Mouse (Mus musculus): ENCODE results near the gene Efcab6.

DNA sequence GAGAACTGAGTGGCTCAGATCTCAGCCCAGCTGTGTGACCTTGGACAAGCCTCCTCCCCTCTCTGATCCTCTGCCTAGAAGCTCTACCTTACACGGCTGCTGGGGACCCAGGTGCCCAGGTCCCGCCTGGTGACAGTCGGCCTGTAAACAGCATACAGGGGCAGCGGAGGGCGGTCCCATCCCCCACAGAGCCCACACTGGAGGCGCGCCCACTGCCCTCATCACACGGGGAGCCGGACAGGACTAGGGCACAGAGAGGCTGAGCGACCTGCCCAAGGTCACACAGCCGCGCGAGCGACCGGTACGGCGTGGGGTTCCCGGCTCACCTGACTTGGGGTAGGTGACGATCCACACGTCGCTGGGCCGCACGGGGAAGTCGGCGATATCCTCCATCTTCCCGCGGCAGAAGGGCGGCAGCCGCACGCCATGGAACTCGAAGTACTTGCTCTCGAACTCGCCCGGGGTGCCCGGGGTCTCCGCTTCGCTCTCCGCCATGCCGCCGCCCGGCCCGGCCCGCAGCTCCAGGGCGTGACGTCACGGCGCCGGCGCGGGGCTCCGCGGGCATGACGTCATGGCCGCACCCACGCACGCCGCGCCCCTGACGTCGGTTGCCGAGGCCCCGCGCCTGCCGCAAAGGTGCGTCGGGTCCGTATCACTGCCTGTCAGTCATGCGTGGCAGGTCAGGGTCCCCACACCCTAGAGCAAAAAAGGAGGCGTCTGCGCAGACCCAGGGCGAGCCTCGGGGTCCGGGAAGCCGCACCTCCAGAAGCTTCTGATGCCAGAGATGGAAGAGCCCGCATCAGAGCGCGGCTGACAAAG, 40.1 kb upstream of the Efcab6 start, which contains the start of gene Sult4a1:
- TF ChIP-seq CTCF (IDR thresholded peaks at IDR 0.05; ENCODE audit: control insufficient read depth, insufficient read depth, low read length) = no peak
- no peak for TF ChIP-seq POLR2A (IDR thresholded peaks at IDR 0.05; ENCODE audit: borderline replicate concordance, control insufficient read depth, low read depth, low read length)
